Mouse (Mus musculus): ENCODE measurements around the gene C1qtnf3. TPM values are rescaled to one million over a fixed set of nuclear protein-coding genes. Genes with fewer than 3 reads are reported as not detected.

Gene C1qtnf3
- polyA plus RNA-seq, 1 experiment from 2014 or later: not detected

GRCm38 (mm10) chr15:11008756-11009155 is 56.6 kb downstream of the C1qtnf3 start:
- Histone ChIP-seq H3K27ac (no peak overlapping the region), H3K36me3 (replicated peaks) (no peaks in the 10 kb centered on the region), H3K4me3 (no peak overlapping the region), H3K4me1 (no peaks in the 10 kb centered on the region; the same call in 1 of the 2 replicates), H3K9me3 (no peaks in the 10 kb centered on the region), H3K27me3 (ENCODE audit: poor library complexity, severe bottlenecking) (no peaks in the 10 kb centered on the region)
- DNase-seq (ENCODE audit: extremely low spot score, low spot score): no peak
- WGBS: 26% methylated on average over 5 of the region's 5 CpGs

GRCm38 (mm10) chr15:11010976-11011548 is 58.9 kb downstream of the C1qtnf3 start:
- no peaks in the 10 kb centered on the region; the same call in 1 of the 2 replicates for H3K4me1 ChIP-seq
- DNase-seq (ENCODE audit: extremely low spot score, low spot score): no peak
- no peak overlapping the region for H3K4me3 ChIP-seq
- no peaks in the 10 kb centered on the region for H3K9me3 ChIP-seq
- H3K36me3 ChIP-seq (replicated peaks): no peaks in the 10 kb centered on the region
- 93% methylated on average over 11 of the region's 11 CpGs for WGBS
- H3K27ac ChIP-seq: no peak overlapping the region
- no peaks in the 10 kb centered on the region for H3K27me3 ChIP-seq (ENCODE audit: poor library complexity, severe bottlenecking)

GRCm38 (mm10) chr15:11014931-11015330 is 62.8 kb downstream of the C1qtnf3 start:
- H3K4me3 ChIP-seq: no peak overlapping the region
- 30% methylated on average over 2 of the region's 2 CpGs for WGBS
- no peaks in the 10 kb centered on the region for H3K27me3 ChIP-seq (ENCODE audit: poor library complexity, severe bottlenecking)
- H3K36me3 ChIP-seq (replicated peaks): no peaks in the 10 kb centered on the region
- no peaks in the 10 kb centered on the region for H3K9me3 ChIP-seq
- H3K4me1 ChIP-seq: no peaks in the 10 kb centered on the region
- DNase-seq (ENCODE audit: extremely low spot score, low spot score): no peak
- no peak overlapping the region for H3K27ac ChIP-seq

GRCm38 (mm10) chr15:11026801-11027561 is 74.8 kb downstream of the C1qtnf3 start:
- DNase-seq (ENCODE audit: extremely low spot score, low spot score): no peak
- WGBS: 83% methylated on average over 4 of the region's 4 CpGs
- Histone ChIP-seq H3K4me3 (no peak overlapping the region), H3K36me3 (replicated peaks) (no peaks in the 10 kb centered on the region), H3K4me1 (no peaks in the 10 kb centered on the region), H3K27ac (no peak overlapping the region), H3K9me3 (no peaks in the 10 kb centered on the region), H3K27me3 (ENCODE audit: poor library complexity, severe bottlenecking) (no peaks in the 10 kb centered on the region)

Other genes starting within 250 kb of the C1qtnf3 start
- gene Rai14, start 237.7 kb upstream of the C1qtnf3 start, polyA plus RNA-seq (2016; fragmentation: Nextera tagmentation; extraction: Ambion mirVana): 47.8 and 50.5 TPM in 2 replicates
- gene Amacr, start 29.4 kb downstream of the C1qtnf3 start, polyA plus RNA-seq (2016; fragmentation: Nextera tagmentation; extraction: Ambion mirVana): 10.4 and 10.6 TPM in 2 replicates
- gene Slc45a2, start 48.4 kb downstream of the C1qtnf3 start, polyA plus RNA-seq (2016; fragmentation: Nextera tagmentation; extraction: Ambion mirVana): 0.17 and 0.23 TPM in 2 replicates
- gene Rxfp3, start 85.7 kb downstream of the C1qtnf3 start, polyA plus RNA-seq (2016; fragmentation: Nextera tagmentation; extraction: Ambion mirVana): 0.26 TPM in 1 of 2 replicates, not detected in the other
- 0.79 and 0.89 TPM in 2 replicates for gene Adamts12, start 112.5 kb downstream of the C1qtnf3 start, polyA plus RNA-seq (2016; fragmentation: Nextera tagmentation; extraction: Ambion mirVana)

All from forebrain, embryonic 10.5 days (tissue).